Mouse (Mus musculus): ENCODE measurements at regions not wholly inside any gene's neighbourhood (a gene's known extent, or its start where the extent isn't known, plus 50 kb on each side); places are given as distances from the start of the nearest gene placed in this dataset.

GRCm38 (mm10) chr1:143071781-143072382, 568.6 kb upstream of the B3galt2 start:
- TF ChIP-seq CTCF (IDR thresholded peaks at IDR 0.05; ENCODE audit: borderline replicate concordance, extremely low read depth, insufficient read depth, insufficient read length) (no peak), POLR2A (IDR thresholded peaks at IDR 0.05; ENCODE audit: borderline replicate concordance, extremely low read depth, insufficient read depth, insufficient read length, poor library complexity, severe bottlenecking) (no peak)
